Mouse (Mus musculus) olfactory bulb, adult 2 months (tissue): ENCODE measurements around the gene Abca4.

ENCODE experiments used
- CTCF ChIP-seq: fragments of 200-500 bp; IDR thresholded peaks from 2 replicates; pipeline ENCODE4 v1.5.1; 2012; ENCODE audit warnings: low read depth, mild to moderate bottlenecking, low read length, moderate library complexity; ENCODE audit not compliant: insufficient read depth
- POLR2A ChIP-seq: fragments of 200-500 bp; IDR thresholded peaks from 2 replicates; pipeline ENCODE4 v1.6.1; 2012; ENCODE audit warnings: mild to moderate bottlenecking, low read depth, low read length, moderate library complexity; ENCODE audit not compliant: insufficient read depth

DNA sequence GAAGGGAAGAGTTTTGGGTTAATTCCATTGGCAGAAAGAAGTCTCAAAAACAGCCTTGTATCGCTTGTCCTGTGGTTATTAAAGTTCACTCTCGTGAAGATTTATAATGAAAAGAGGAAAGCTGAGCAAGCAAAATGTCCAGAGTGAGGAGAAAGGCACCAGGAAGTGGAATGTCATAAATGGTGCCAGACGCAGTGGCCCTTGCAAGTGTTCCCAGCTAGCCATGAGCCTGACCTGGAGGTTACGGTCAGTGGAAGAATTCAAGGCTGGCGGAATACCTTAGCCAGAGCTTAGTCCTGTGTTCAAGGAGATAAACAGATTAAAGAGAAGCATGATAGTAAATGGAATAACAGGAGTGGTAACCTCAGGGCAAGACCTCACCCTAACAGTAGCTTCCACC is 25.1 kb upstream of the Abca4 start:
- TF ChIP-seq POLR2A (no peak), CTCF (no peak)
